Mouse (Mus musculus) forebrain, postnatal 0 days (tissue): Measurements from ENCODE around the gene Otulin. TPM values are rescaled to one million over a fixed set of nuclear protein-coding genes. Genes with fewer than 3 reads are reported as not detected.

Experiments
- ATAC-seq: fragments of 200-750 bp; cut with Nextera tagmentation; 2 replicates; pipeline ENCODE4 v1.8.0; 2017; ENCODE audit warnings: mild to moderate bottlenecking, moderate library complexity
- DNase-seq: peaks from one replicate; pipeline ENCODE4 v3.0.0-alpha.2; 2015
- H3K27ac ChIP-seq: fragments of 300-500 bp; sonication (generic); 2 replicates; pipeline ENCODE4 v1.5.1; 2014; ENCODE audit warnings: low read depth, mild to moderate bottlenecking, antibody characterized with exemption, low read length, moderate library complexity, mixed read lengths
- H3K27me3 ChIP-seq: fragments of 300-500 bp; sonication (generic); 2 replicates; pipeline ENCODE4 v1.6.1; 2014; ENCODE audit warnings: mild to moderate bottlenecking, low read length, mixed read lengths; ENCODE audit not compliant: insufficient read depth
- H3K36me3 ChIP-seq: fragments of 300-500 bp; sonication (generic); 2 replicates; pipeline ENCODE4 v1.6.1; 2014; ENCODE audit warnings: mild to moderate bottlenecking, moderate library complexity; ENCODE audit not compliant: insufficient read depth
- H3K4me1 ChIP-seq: fragments of 300-500 bp; sonication (generic); 2 replicates; pipeline ENCODE4 v1.6.1; 2014; ENCODE audit warnings: antibody characterized with exemption; ENCODE audit not compliant: insufficient read depth
- H3K4me2 ChIP-seq: fragments of 300-500 bp; sonication (generic); 2 replicates; pipeline ENCODE4 v1.6.1; 2014; ENCODE audit warnings: low read depth, mild to moderate bottlenecking, moderate library complexity
- H3K4me3 ChIP-seq: fragments of 300-500 bp; sonication (generic); 2 replicates; pipeline ENCODE4 v1.5.1; 2014; ENCODE audit warnings: low read depth, low read length, mixed read lengths
- H3K9ac ChIP-seq: fragments of 300-500 bp; sonication (generic); 2 replicates; pipeline ENCODE4 v1.6.1; 2014; ENCODE audit warnings: mild to moderate bottlenecking
- H3K9me3 ChIP-seq: fragments of 300-500 bp; sonication (generic); 2 replicates; pipeline ENCODE4 v1.6.1; 2016; ENCODE audit warnings: low read length
- CTCF ChIP-seq: sonication (generic); IDR thresholded peaks from 2 replicates; pipeline ENCODE4 v1.5.1; 2016; ENCODE audit warnings: antibody characterized with exemption, control low read depth, low read depth
- WGBS: fragments of 180-500 bp; shearing (Covaris S2); extraction: QIAGEN DNeasy Blood & Tissue Kit; methylation state at CpG from one replicate; pipeline ENCODE4 v1.1.7; 2014; 5-methylcytosine and 5-hydroxymethylcytosine counted together
- polyA plus RNA-seq: library from polyadenylated mRNA; unstranded; fragments of >200 nt; fragmentation: Nextera tagmentation; extraction: Ambion mirVana; gene quantifications from 2 replicates; pipeline ENCODE4 v1.2.1, GENCODE M21; 2015
- total RNA-seq: library from RNA; depleted of rRNA; stranded (reverse); fragments of >200 nt; gene quantifications from 2 replicates; pipeline ENCODE4 v1.2.3, GENCODE M21; 2014

Otulin gene
- total and polyA plus RNA-seq, 2 experiments from 2014 or later = 25.1 to 27.4 TPM

DNA sequence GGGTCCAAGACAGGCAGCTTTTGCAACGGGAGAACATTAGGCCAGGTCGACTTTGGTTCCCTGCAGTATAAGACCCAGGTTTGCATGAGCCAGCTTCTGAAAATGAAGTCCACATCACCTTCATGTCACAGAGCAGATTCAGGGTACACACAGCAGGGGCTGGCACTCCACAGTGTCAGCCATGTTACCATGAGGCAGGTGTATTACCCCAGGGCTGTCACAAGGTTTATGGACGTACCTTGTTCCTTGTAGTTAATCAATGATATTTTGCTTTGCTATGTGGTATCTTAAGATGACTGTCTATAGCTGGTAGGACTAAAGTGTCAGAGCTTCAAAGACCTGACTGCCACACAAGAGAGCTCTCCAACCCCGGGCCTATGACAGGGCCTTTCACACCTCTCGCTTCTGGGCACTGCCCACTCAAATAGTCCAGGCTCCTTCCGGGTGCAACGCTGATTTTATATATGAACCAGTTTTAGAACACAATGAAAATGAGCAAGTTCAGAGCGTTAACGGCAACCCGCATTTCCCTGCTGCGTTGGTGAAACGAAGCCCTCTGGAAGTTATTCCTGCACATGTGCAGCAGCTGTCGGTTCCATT lies 31.6 kb downstream of the Otulin start:
- TF ChIP-seq CTCF = no peak

DNA sequence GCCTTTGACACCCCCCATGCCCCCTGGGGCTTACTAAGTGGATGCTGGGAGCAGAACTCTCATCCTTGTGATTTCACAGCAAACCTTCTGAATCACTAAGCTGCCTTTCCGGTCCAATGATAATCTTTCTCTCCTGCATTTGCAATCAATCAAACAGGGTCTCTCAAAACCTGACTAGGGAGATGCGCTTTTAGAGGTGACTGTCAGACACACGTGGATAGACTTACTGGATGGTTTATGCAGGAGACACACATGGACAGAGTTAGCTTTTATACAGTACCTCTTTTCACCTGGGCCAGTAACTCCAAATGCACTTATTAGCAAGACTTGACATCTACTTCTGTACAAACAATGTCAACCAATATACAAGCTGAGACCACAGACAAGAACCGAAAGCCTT lies 33.0 kb downstream of the Otulin start:
- H3K36me3 ChIP-seq = peaks cover 28% of the 10 kb centered on the region
- WGBS = 80% methylated on average over 4 of the region's 4 CpGs
- H3K9me3 ChIP-seq = no peaks in the 10 kb centered on the region
- H3K27ac ChIP-seq = no peak overlapping the region
- TF ChIP-seq CTCF = no peak
- no peak overlapping the region for H3K4me3 ChIP-seq
- no peak overlapping the region for H3K9ac ChIP-seq
- no peaks in the 10 kb centered on the region for H3K4me1 ChIP-seq
- DNase-seq = no peak
- no peak overlapping the region for H3K4me2 ChIP-seq
- H3K27me3 ChIP-seq = no peaks in the 10 kb centered on the region
- ATAC-seq = no peak

More for the DNA sequence above, 31.6 kb downstream of the Otulin start:
- H3K27ac ChIP-seq = no peak overlapping the region
- ATAC-seq (no peak), DNase-seq (no peak)
- no peaks in the 10 kb centered on the region for H3K9me3 ChIP-seq
- no peaks in the 10 kb centered on the region for H3K27me3 ChIP-seq
- H3K4me3 ChIP-seq = no peak overlapping the region
- H3K4me2 ChIP-seq = no peak overlapping the region
- no peak overlapping the region for H3K9ac ChIP-seq
- 91% methylated on average over 13 of the region's 13 CpGs for WGBS
- H3K36me3 ChIP-seq = peaks cover 18% of the 10 kb centered on the region
- no peaks in the 10 kb centered on the region for H3K4me1 ChIP-seq

DNA sequence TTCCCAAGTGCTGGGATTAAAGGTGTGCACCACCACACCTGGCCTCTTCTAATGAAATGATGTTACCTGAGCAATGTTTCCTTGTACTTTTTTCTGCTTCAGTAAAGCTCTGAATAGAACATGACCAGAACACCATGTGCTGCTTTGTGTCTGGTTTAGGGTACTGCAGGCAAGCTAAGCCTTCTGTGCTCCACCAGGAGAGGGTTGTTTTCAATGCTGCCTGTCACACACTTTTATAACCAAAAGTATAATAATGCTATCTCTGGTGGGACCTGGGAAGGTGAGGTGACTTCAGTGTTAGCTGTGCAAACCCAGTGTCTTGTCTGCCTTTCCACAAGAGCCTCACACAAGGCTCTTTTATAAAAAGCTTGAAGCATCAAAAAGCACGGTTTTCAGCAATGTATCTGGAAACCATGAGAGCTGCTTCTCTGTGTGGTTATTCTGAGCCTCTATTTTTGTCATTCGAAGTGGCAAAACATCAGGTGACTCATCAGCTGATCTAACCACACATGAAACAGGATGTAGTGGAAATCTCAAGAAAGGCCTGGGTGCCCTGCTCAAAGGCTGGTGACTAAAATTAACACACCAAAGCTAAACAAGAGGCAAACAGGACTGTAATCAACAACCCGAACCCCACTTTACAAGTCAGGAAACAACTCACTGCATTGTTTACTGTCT lies 33.9 kb downstream of the Otulin start:
- peaks cover 34% of the 10 kb centered on the region for H3K36me3 ChIP-seq
- ATAC-seq (peak; percentile 74), DNase-seq (no peak)
- peak; percentile 55 for TF ChIP-seq CTCF
- no peak overlapping the region for H3K4me2 ChIP-seq
- H3K9ac ChIP-seq = no peak overlapping the region
- H3K27ac ChIP-seq = peak overlapping the region; percentile 46; the same call in 1 of the 2 replicates
- H3K4me1 ChIP-seq = no peaks in the 10 kb centered on the region
- WGBS = 63% methylated on average over 3 of the region's 3 CpGs
- no peaks in the 10 kb centered on the region for H3K9me3 ChIP-seq
- no peak overlapping the region for H3K4me3 ChIP-seq
- H3K27me3 ChIP-seq = no peaks in the 10 kb centered on the region

DNA sequence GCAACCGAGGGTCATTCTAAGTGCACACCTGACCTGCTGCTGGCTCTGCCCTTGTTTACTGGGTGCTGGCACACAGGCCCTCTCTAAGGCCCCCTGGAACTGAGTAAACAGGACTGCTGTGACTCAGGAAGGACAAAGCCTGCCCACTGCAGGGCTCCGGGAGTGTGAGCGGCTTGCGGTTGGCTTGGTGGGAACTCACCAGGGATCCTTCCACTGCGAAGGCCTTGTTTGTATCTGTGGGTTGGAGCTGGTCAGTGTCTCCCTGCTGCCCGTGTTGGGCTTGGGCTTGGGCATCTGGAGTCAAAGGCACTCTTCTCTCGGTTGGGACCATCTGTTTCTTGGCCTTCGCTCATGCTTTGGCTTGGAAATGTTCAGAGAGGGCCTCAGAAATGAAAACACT lies 34.9 kb downstream of the Otulin start:
- Histone ChIP-seq H3K9ac (no peak overlapping the region), H3K27me3 (no peaks in the 10 kb centered on the region), H3K36me3 (peaks cover 43% of the 10 kb centered on the region), H3K4me2 (no peak overlapping the region), H3K4me3 (no peak overlapping the region), H3K27ac (no peak overlapping the region), H3K9me3 (no peaks in the 10 kb centered on the region), H3K4me1 (no peaks in the 10 kb centered on the region)
- ATAC-seq (no peak), DNase-seq (no peak)
- TF ChIP-seq CTCF = no peak
- WGBS = 42% methylated on average over 8 of the region's 8 CpGs

DNA sequence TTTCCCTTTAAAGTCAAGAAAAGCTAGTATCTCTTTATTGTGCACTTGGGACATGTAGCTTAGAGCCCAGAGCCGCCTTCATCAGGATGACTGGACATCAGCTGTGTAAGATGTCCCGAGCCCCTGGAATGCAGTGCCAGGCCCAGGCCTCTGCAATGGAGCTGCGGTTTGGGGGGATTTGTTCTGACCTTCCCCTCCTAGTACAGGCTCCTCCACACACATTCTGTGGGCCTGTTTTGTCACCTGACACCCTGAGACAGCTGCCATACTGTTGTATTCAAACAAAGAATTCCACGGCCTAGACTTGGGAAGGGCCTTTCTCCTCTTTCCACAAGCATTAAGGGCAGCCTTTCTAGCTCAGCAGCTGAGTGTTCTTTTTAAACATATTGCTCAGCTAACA lies 35.5 kb downstream of the Otulin start:
- Histone ChIP-seq H3K9ac (no peak overlapping the region), H3K36me3 (peaks cover 49% of the 10 kb centered on the region), H3K27me3 (no peaks in the 10 kb centered on the region), H3K4me2 (no peak overlapping the region), H3K4me1 (no peaks in the 10 kb centered on the region), H3K4me3 (no peak overlapping the region), H3K9me3 (no peaks in the 10 kb centered on the region), H3K27ac (no peak overlapping the region)
- no peak for DNase-seq
- 29% methylated on average over 4 of the region's 4 CpGs for whole genome bisulfite sequencing
- peak; percentile 17; the same call in 1 of the 2 replicates for ATAC-seq
- TF ChIP-seq CTCF = no peak

DNA sequence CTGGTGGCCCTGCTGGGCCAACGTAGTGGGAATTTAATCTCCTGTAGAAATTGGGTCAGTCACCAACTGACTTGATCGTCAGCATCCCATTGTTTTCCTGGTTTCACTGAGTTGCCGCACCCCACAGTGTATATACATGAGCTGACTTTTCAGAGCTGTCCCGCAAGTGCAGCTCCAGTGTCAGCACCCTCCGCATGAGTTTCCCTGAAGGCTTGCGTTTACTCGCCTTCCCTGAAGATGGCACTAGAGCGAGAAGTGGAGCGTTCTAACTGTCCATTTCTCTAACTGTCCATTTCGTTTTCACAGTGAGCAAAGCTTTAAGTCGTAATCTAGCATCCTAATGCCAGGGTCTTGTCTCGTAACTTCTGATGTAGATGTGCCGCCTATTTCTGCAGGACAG lies 36.8 kb downstream of the Otulin start:
- TF ChIP-seq CTCF = no peak; the same call in 1 of the 2 replicates
- no peak overlapping the region for H3K4me3 ChIP-seq
- H3K9ac ChIP-seq = no peak overlapping the region
- WGBS = 76% methylated on average over 13 of the region's 13 CpGs
- H3K27ac ChIP-seq = no peak overlapping the region
- DNase-seq (no peak), ATAC-seq (no peak; the same call in 1 of the 2 replicates)
- H3K4me2 ChIP-seq = no peak overlapping the region
- H3K36me3 ChIP-seq = peaks cover 47% of the 10 kb centered on the region
- no peaks in the 10 kb centered on the region for H3K27me3 ChIP-seq
- H3K9me3 ChIP-seq = no peaks in the 10 kb centered on the region
- no peaks in the 10 kb centered on the region for H3K4me1 ChIP-seq

DNA sequence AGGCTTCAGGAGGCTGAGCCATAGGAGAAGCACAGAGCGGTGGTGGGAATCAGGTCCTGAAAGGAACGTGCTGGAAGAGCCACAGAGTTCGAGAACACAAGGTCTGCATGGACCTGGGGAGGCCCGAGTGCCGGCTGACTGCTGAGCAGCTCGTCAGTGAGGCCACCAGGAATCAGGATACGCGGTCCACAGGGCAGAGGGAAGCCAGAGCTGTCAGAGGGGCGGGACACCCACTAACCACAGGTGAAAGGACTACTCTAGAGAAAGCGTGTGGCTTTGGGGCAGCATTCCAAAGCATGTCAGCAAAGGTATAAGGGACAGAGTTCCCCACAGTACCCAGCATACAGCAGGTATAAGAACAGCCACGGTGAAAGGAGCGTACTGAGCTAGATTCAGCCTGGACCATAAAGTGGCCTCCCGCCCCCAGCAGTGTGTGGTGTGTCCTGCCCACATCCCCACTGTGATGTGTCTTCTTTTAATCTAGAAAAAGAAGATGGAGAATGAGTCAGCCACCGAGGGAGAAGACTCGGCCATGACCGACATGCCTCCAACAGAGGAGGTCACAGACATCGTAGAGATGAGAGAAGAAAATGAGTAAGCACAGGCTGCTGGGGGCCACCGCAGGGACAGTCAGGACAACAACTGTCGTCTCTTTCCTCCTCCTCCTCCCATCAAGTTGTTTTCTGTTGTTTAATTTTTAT lies 37.7 kb downstream of the Otulin start:
- Histone ChIP-seq H3K9me3 (no peaks in the 10 kb centered on the region), H3K27ac (no peak overlapping the region), H3K4me2 (no peak overlapping the region), H3K4me1 (0 out of 2 replicates have a peak, but pooled peaks cover 4% of the 10 kb centered on the region), H3K36me3 (peaks cover 47% of the 10 kb centered on the region), H3K27me3 (no peaks in the 10 kb centered on the region), H3K9ac (no peak overlapping the region), H3K4me3 (no peak overlapping the region)
- no peak for TF ChIP-seq CTCF
- DNase-seq (no peak), ATAC-seq (no peak)
- WGBS = 89% methylated on average over 19 of the region's 19 CpGs
